Mouse (Mus musculus) forebrain, embryonic 12.5 days (tissue): Measurements from ENCODE around the gene Gm33543. TPM values are rescaled to one million over a fixed set of nuclear protein-coding genes. Genes with fewer than 3 reads are reported as not detected.

Experiments used
- ATAC-seq: fragments of 200-750 bp; cut with Nextera tagmentation; 2 replicates; pipeline ENCODE4 v1.8.0; 2017; ENCODE audit warnings: moderate TSS enrichment; ENCODE audit not compliant: low FRiP score
- H3K27ac ChIP-seq: fragments of 300-500 bp; sonication (generic); 2 replicates; pipeline ENCODE4 v1.5.1; 2016; ENCODE audit warnings: mild to moderate bottlenecking
- H3K27me3 ChIP-seq: fragments of 300-500 bp; sonication (generic); 2 replicates; pipeline ENCODE4 v1.6.1; 2016; ENCODE audit warnings: mild to moderate bottlenecking
- H3K36me3 ChIP-seq: fragments of 300-500 bp; sonication (generic); replicated peaks from 2 replicates; pipeline ENCODE4 v1.6.1; 2016; ENCODE audit warnings: mild to moderate bottlenecking
- H3K4me1 ChIP-seq: fragments of 300-500 bp; sonication (generic); 2 replicates; pipeline ENCODE4 v1.6.1; 2016
- H3K4me2 ChIP-seq: fragments of 300-500 bp; sonication (generic); 2 replicates; pipeline ENCODE4 v1.6.1; 2016; ENCODE audit warnings: mild to moderate bottlenecking, moderate library complexity
- H3K4me3 ChIP-seq: fragments of 300-500 bp; sonication (generic); replicated peaks from 2 replicates; pipeline ENCODE4 v1.5.1; 2016; ENCODE audit warnings: mild to moderate bottlenecking
- H3K9ac ChIP-seq: fragments of 300-500 bp; sonication (generic); 2 replicates; pipeline ENCODE4 v1.6.1; 2016; ENCODE audit warnings: mild to moderate bottlenecking
- H3K9me3 ChIP-seq: fragments of 300-500 bp; sonication (generic); 2 replicates; pipeline ENCODE4 v1.6.1; 2016
- WGBS: fragments of 180-500 bp; shearing (Covaris S2); methylation state at CpG from one replicate; pipeline ENCODE4 v1.1.7; 2016; 5-methylcytosine and 5-hydroxymethylcytosine counted together
- polyA plus RNA-seq: library from polyadenylated mRNA; unstranded; fragments of >200 nt; fragmentation: Nextera tagmentation; extraction: Ambion mirVana; gene quantifications from 2 replicates; pipeline ENCODE4 v1.2.1, GENCODE M21; 2016

Gene Gm33543
- not detected in 2 replicates for polyA plus RNA-seq

DNA sequence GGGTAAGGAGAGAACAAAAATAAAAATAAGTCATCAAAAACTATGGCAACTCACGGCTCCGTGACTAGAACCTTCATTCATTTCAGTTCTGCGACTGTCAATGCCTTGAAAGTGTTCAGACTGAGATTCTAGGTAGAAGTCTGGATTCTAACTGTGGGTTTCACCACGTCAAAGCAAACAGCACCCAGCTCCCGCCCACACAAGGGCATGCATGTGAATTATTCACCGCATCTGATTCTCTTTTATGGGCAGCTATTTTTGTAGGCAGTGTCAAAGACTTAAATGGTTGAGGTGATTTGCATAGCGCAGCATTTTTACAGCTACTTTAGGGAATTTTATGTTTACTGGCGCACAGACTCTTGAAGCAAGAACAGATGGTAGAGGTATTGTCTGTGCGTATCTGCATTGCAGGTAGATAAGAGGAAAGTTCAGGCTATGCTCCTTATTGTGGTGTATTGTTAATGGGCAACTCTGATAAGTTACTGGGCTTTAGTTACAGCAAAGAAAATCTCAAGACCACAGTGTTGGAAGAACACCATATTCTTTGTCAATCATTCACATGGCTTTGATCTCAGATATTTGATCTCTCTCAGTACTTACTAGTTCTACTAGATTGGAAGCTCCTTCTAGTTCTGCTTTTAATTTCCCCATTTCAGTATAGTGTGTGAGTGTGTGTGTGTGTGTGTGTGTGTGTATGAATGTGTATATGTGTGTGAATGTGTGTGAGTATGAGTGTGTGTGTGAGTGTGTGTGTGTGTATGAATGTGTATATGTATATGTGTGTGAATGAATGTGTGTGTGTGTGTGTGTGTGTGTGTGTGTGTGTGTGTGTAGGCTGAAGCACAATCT lies at the start of gene Gm33543:
Gm33543 (minus strand) TSS at position 142 of the 849 bp plus-strand sequence.
- no peak within 1 kb of the TSS for H3K4me3 ChIP-seq
- H3K9me3 ChIP-seq, result no peaks in the 10 kb centered on the region
- H3K27ac ChIP-seq, result no peak within 1 kb of the TSS
- H3K27me3 ChIP-seq, result no peaks in the 10 kb centered on the region
- H3K9ac ChIP-seq, result no peak within 1 kb of the TSS
- ATAC-seq, result no peak
- no peaks in the 10 kb centered on the region for H3K4me1 ChIP-seq
- WGBS, result 89% methylated on average over 9 of the region's 9 CpGs
- H3K4me2 ChIP-seq, result no peak within 1 kb of the TSS
- no peaks in the 10 kb centered on the region for H3K36me3 ChIP-seq

GRCm38 (mm10) chr10:95892132-95892531 lies 49.4 kb upstream of the Gm33543 start:
- no peaks in the 10 kb centered on the region for H3K9me3 ChIP-seq
- H3K4me1 ChIP-seq, result peaks cover 8% of the 10 kb centered on the region; the same call in 1 of the 2 replicates
- no peak overlapping the region for H3K4me2 ChIP-seq
- H3K4me3 ChIP-seq, result no peak overlapping the region
- H3K27ac ChIP-seq, result no peak overlapping the region
- ATAC-seq, result no peak
- H3K36me3 ChIP-seq, result no peaks in the 10 kb centered on the region
- H3K9ac ChIP-seq, result no peak overlapping the region
- 83% methylated on average over 9 of the region's 9 CpGs for WGBS
- 0 out of 2 replicates have a peak, but pooled peaks cover 3% of the 10 kb centered on the region for H3K27me3 ChIP-seq

DNA sequence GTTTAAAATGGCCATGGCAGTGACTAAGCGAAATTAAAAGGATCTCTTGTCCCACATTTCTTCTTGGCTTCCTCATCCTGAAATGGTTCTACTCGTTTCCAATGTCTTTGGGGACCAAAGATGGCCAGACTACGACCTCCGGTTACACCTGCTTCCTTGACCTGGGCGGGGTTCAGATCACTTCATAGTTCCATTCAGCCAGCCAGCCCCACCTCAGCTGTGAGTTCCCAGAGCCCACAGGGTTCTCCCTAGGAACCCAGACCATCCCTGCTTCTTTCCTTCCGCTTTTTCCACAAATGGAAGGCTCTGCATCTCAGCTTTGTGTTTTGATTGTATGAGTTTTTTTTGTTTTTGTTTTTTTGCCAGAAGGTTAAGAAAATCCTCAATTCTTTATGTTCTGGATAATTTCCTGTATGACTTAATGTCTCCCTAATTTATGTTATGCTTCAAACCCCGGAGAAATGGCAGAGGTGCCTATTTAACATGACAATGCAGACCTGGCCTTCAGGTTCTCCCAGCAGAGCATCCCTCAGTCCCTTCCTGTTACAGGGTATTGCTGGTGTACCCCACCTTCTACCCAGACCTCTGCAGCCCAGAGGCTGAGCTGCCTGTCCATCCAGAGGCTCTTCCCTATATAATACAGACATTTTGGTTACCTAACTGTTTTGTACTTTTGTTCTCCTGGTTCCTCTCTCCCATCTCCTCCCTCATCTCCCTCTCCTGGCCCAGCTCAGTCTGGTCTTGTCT lies 48.7 kb upstream of the Gm33543 start:
- Histone ChIP-seq H3K27ac (no peak overlapping the region), H3K36me3 (no peaks in the 10 kb centered on the region), H3K27me3 (0 out of 2 replicates have a peak, but pooled peaks cover 3% of the 10 kb centered on the region), H3K4me3 (no peak overlapping the region), H3K9me3 (no peaks in the 10 kb centered on the region), H3K9ac (no peak overlapping the region), H3K4me1 (peaks cover 8% of the 10 kb centered on the region; the same call in 1 of the 2 replicates), H3K4me2 (no peak overlapping the region)
- 78% methylated on average over 7 of the region's 7 CpGs for WGBS
- no peak for ATAC-seq

- 80% methylated on average over 7 of the region's 7 CpGs for WGBS
- H3K4me3 ChIP-seq, result no peak overlapping the region
- ATAC-seq, result no peak
- no peaks in the 10 kb centered on the region for H3K9me3 ChIP-seq
- H3K4me1 ChIP-seq, result no peaks in the 10 kb centered on the region
- H3K27me3 ChIP-seq, result no peaks in the 10 kb centered on the region
- H3K36me3 ChIP-seq, result no peaks in the 10 kb centered on the region
- no peak overlapping the region for H3K27ac ChIP-seq
- H3K4me2 ChIP-seq, result no peak overlapping the region
- H3K9ac ChIP-seq, result no peak overlapping the region
Measured at GRCm38 (mm10) chr10:95883761-95884517, 41.2 kb upstream of the Gm33543 start.

DNA sequence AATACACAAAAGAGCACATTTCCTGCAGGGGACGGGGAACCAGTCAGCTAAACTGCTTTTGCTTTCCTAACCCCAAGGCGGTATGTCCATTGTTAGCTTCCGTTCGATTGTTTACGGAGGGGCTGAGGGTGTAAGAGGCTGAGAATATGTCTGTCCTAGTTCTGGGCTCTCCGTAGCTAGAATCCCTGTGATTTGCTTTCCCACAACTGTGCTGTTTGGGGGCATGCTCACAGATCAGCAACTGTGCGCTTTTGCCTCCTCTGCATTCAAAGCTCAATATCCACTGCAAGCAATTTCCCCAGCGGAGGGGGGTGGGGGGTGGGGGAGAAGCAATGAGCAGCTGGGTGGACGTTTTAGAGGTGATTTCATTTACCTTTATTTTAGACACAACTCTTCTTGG lies 39.3 kb upstream of the Gm33543 start:
- no peaks in the 10 kb centered on the region for H3K9me3 ChIP-seq
- no peak overlapping the region for H3K4me3 ChIP-seq
- H3K27ac ChIP-seq, result no peak overlapping the region
- no peaks in the 10 kb centered on the region for H3K36me3 ChIP-seq
- 65% methylated on average over 9 of the region's 9 CpGs for WGBS
- no peak for ATAC-seq
- no peaks in the 10 kb centered on the region for H3K4me1 ChIP-seq
- H3K27me3 ChIP-seq, result no peaks in the 10 kb centered on the region
- H3K9ac ChIP-seq, result no peak overlapping the region
- H3K4me2 ChIP-seq, result no peak overlapping the region

DNA sequence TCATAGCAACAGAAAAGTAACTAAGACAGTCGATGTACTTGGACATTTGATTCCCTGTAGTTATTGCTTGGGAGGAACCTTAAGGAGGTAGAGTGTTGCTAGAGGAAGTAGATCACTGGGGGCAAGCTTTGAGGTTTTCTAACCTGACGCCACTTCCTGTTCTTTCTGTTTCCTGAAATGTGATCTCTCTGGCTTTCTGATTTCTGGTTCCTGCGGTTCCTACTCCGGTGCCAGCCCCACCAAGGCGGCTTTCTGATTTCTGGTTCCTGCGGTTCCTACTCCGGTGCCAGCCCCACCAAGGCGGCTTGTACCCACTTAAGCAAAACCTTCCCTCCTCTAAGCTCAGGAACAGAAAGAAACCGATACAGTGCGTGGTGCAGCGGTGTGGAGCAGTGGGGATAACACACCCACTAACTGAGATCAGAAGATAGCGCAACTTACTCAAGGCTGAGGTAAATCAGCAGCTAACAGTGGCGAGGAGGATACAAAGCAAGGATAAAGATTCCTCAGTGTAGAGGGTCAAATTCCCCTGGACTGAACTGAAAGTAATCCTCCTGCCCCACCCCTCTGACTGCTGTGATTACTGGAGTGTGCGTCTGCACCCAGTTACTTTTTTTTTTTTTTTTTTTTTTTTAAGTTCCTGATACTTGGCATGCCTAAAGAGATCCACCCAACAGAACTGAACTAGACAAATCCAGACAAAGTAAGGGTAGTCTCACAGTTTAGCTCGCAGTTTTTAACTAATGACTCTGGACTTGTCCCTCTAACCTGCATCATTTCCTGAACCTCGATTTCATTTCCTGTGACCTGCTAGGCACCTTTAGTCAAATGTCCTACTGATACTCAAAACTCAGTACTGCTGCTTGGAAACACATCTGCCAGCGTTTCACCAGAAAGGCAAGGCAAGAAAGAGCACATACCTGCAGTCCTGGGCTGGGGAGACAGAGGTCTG lies 37.5 kb upstream of the Gm33543 start:
- Histone ChIP-seq H3K9ac (no peak overlapping the region), H3K27ac (no peak overlapping the region), H3K27me3 (no peaks in the 10 kb centered on the region), H3K4me1 (no peaks in the 10 kb centered on the region), H3K9me3 (no peaks in the 10 kb centered on the region), H3K4me3 (no peak overlapping the region), H3K36me3 (no peaks in the 10 kb centered on the region), H3K4me2 (no peak overlapping the region)
- no peak for ATAC-seq
- 81% methylated on average over 17 of the region's 17 CpGs for WGBS

DNA sequence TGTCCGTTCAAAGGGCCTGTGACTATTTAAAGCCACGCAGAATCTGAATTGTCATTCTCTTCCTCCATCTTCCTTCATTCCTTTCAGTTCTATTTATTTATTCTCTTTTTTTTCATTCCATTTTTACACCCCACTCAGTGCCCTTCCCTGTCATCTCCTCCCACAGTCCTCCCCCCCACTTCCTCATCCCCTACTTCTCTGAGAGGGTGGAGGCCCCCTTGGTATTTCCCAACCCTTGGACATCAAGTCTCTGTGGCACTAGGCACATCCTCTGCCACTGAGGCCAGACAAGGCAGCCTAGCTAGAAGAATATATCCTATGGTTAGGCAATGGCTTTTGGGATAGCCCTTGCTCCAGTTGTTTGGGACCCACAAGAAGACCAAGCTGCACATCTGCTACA lies 28.1 kb upstream of the Gm33543 start:
- Histone ChIP-seq H3K9me3 (no peaks in the 10 kb centered on the region), H3K4me2 (no peak overlapping the region), H3K9ac (no peak overlapping the region), H3K36me3 (no peaks in the 10 kb centered on the region), H3K27ac (no peak overlapping the region), H3K27me3 (no peaks in the 10 kb centered on the region), H3K4me3 (no peak overlapping the region), H3K4me1 (no peaks in the 10 kb centered on the region)
- WGBS, result 90% methylated on average over 2 of the region's 2 CpGs
- no peak for ATAC-seq

GRCm38 (mm10) chr10:95868348-95868747 lies 25.6 kb upstream of the Gm33543 start:
- Histone ChIP-seq H3K9ac (no peak overlapping the region), H3K4me3 (no peak overlapping the region), H3K4me2 (no peak overlapping the region), H3K36me3 (no peaks in the 10 kb centered on the region), H3K27ac (no peak overlapping the region), H3K4me1 (no peaks in the 10 kb centered on the region), H3K27me3 (no peaks in the 10 kb centered on the region), H3K9me3 (no peaks in the 10 kb centered on the region)
- 53% methylated on average over 6 of the region's 6 CpGs for WGBS
- ATAC-seq, result no peak

- Histone ChIP-seq H3K27ac (no peak overlapping the region), H3K36me3 (no peaks in the 10 kb centered on the region), H3K4me2 (no peak overlapping the region), H3K4me3 (no peak overlapping the region), H3K9me3 (no peaks in the 10 kb centered on the region), H3K4me1 (no peaks in the 10 kb centered on the region), H3K9ac (no peak overlapping the region), H3K27me3 (no peaks in the 10 kb centered on the region)
- no peak for ATAC-seq
- WGBS, result 89% methylated on average over 2 of the region's 2 CpGs
Measured at GRCm38 (mm10) chr10:95867596-95867995, 24.9 kb upstream of the Gm33543 start.

GRCm38 (mm10) chr10:95864349-95865124 lies 21.8 kb upstream of the Gm33543 start:
- no peaks in the 10 kb centered on the region for H3K4me1 ChIP-seq
- H3K9ac ChIP-seq, result no peak overlapping the region
- 64% methylated on average over 11 of the region's 11 CpGs for WGBS
- no peaks in the 10 kb centered on the region for H3K9me3 ChIP-seq
- no peak overlapping the region for H3K4me2 ChIP-seq
- no peaks in the 10 kb centered on the region for H3K27me3 ChIP-seq
- H3K4me3 ChIP-seq, result no peak overlapping the region
- H3K36me3 ChIP-seq, result no peaks in the 10 kb centered on the region
- no peak overlapping the region for H3K27ac ChIP-seq
- ATAC-seq, result no peak

GRCm38 (mm10) chr10:95862664-95863063 lies 19.9 kb upstream of the Gm33543 start:
- Histone ChIP-seq H3K9ac (no peak overlapping the region), H3K4me2 (no peak overlapping the region), H3K4me3 (no peak overlapping the region), H3K9me3 (no peaks in the 10 kb centered on the region), H3K36me3 (no peaks in the 10 kb centered on the region), H3K27ac (no peak overlapping the region), H3K4me1 (no peaks in the 10 kb centered on the region), H3K27me3 (no peaks in the 10 kb centered on the region)
- ATAC-seq, result no peak
- 79% methylated on average over 3 of the region's 3 CpGs for WGBS
